Mouse (Mus musculus): ENCODE data around the gene Tbc1d21.

The Tbc1d21 gene

GRCm38 (mm10) chr9:58336650-58337281 lies 33.5 kb downstream of the Tbc1d21 start:
- no peak for DNase-seq

DNA sequence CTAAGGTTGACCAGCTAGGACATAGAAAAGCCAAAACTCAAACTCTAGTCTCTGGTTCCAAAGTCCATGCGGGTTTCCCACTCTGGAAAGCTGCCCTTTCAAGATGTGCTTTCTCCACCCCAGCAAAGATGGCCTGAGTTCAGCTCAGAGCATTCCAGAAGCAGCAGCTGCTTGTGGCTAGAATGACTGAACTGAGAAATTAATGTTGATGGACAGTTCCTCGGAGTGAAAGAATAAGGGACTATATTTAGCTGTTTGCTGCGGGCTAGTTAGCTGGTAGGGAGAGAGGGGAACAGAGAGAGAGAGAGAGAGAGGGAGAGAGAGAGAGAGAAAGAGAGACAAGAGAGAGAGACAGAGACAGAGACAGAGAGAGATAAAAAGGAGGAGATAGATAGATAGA lies 39.0 kb downstream of the Tbc1d21 start:
- no peak for DNase-seq

- peak; percentile 66 for DNase-seq
Measured at GRCm38 (mm10) chr9:58330293-58330692, 40.0 kb downstream of the Tbc1d21 start.

DNA sequence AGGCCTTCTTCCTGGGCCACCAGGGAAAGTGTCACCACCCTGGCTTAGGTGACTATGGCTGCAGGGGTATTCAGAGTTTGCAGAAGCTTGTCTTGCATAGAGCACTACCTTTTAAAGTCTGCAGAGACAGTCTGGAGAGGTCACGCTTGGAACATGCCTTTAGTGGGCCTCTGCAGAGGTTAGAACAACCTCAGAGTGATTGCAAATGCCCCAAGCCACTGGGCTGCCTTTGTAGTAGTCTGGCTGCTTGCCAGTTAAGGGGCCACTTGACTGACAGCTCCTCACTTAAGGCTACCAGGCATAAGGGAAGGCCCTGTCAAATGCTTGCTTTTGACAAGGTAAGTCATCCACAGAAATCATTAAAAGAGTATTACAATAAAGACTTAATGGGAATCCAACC lies 42.9 kb downstream of the Tbc1d21 start:
- DNase-seq = no peak

DNA sequence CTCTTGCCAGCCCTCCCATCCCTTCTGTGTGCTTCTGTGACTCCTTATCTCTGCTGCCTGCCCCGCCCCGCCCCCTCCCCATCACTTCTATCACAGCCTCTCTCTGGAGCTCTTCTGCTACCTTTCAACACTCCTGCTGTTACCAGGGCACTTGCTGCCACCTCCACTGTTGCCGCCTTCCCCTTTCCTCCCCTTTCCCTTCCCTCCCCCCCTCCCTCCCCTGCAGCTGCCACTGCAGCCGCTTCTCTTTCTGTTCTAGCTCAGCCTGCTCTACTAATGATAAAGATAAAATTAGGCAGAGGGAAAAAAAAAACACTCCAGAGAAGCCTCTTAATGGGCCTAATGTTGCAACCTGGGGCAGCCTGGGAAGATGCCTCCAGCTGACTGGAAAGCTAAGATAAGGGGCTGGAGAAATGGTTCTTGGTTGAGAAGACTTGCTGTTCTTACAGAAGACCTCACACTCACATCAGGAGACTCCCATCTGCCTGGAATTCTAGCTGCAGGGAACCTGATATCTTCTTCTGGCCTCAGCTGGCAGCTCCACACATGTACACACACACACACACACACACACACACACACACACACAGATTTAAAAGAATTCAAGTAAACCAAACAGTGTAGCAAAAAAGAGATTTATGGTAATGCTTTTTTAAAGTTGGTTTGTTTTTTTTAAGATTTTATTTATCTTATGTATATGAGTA lies 43.6 kb downstream of the Tbc1d21 start:
- DNase-seq = no peak

- DNase-seq = no peak
Measured at GRCm38 (mm10) chr9:58321681-58322080, 48.6 kb downstream of the Tbc1d21 start.

- DNase-seq = no peak
Measured at GRCm38 (mm10) chr9:58318317-58318716, 51.9 kb downstream of the Tbc1d21 start.

GRCm38 (mm10) chr9:58317381-58317780 lies 52.9 kb downstream of the Tbc1d21 start:
- DNase-seq = no peak

DNA sequence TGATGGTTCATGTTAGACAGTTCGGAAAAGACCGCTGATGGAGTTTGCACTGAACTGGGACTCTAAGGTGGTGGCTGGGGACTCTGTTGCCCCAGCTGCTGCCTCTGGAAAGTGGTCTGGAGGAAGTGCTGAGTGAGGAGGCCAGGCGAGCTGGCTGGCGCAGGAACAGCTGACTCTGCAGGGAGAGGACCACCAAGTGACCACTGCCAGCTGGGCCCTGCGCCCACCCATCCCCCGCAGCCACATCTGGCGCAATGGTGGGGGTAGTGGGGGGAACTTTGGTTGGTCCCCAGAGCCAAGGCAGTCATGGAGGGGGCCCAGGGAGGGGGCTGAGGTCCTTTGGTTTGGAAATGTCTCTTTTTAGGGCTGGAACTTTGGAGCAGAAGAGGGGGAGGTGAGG lies 53.5 kb downstream of the Tbc1d21 start:
- no peak for DNase-seq

- DNase-seq = no peak
Measured at GRCm38 (mm10) chr9:58315850-58316249, 54.4 kb downstream of the Tbc1d21 start.

GRCm38 (mm10) chr9:58314682-58315360 lies 55.4 kb downstream of the Tbc1d21 start:
- peak; percentile 21 for DNase-seq

DNA sequence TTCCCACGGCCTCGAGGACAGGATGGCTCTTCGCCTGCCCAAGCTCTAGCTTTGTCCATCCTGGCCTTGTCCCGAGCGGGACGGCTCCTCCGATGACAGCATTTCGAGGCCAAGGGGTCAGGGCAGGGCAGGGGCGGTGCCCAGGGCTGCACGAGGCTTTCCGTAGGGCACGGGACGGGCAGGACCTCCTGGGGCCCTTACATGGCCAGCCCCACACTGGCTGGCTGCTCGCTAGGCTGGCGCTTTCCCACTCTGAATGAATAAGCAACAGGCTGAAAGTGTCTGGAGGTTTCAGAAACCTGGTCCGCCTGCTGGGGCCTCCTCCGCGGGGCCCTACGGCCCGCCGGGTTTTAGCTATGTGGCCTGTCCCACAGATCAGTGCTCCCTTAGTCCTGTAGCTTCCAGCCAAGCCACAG lies 57.3 kb downstream of the Tbc1d21 start, which contains the start of gene Loxl1:
TSS of gene Loxl1 (minus strand) at position 243 of the 416 bp plus-strand sequence.
- DNase-seq = no peak

DNA sequence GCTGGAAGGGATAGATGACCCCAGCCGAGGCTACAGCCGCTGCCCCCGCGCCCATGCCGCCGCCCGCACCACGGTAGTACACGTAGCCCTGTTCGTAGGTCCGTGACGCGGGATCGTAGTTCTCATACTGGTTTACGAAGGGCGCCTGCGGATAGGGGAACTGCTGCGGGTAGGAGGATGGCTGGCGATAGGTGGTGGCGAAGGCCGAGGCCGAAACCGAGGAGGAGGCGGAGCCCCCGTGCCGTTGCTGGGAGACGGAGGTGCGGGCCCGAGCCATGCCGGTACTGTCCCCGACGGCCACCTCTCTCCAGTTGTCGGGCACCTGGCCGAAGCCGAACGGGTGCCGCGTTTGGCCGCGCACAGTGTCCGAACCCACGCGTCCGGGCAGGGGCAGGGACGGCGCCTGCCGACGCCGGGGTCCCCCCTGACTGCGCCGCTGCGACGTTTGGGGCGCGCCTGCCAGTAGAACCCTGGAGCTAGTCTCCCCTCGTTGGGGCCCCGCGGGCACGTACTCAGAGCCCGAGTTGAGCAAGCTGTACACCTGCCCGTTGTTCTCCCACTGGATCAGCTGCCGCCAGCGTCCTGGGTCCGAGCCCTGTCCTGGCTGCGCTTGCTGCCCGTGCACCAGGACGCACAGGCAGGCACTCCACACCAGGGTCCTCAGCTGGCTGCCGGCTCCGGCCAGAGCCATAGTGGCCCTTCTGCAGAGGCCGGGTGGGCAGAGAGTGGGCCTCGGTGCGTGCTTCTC lies 57.9 kb downstream of the Tbc1d21 start:
- no peak for DNase-seq

- DNase-seq = no peak
Measured at GRCm38 (mm10) chr9:58311191-58311910, 58.9 kb downstream of the Tbc1d21 start.

- no peak for DNase-seq
Measured at GRCm38 (mm10) chr9:58310043-58310660, 60.1 kb downstream of the Tbc1d21 start.
